Mouse (Mus musculus): ENCODE data around the gene Hist1h2bl. TPM values are rescaled to one million over a fixed set of nuclear protein-coding genes. Genes with fewer than 3 reads are reported as not detected.
"Not testable (repeated sequence)": the region's sequence is repeated elsewhere in the genome, so short reads cannot be mapped to it uniquely, and the experiment has no call there.

Gene Hist1h2bl
- polyA plus RNA-seq (2015; fragmentation: Nextera tagmentation; extraction: Ambion mirVana), result 0.85 and 1.5 TPM in 2 replicates

- peak within 1 kb of the TSS; percentile 61 for H3K4me2 ChIP-seq (replicated peaks; ENCODE audit: low read depth)
Observed at GRCm38 (mm10) chr13:21715864-21716539, at the start of gene Hist1h2bl, which contains the start of gene Hist1h2ai. TSS of gene Hist1h2bl (minus strand) at chr13:21716143. TSS of gene Hist1h2ai (plus strand) at chr13:21716422.

GRCm38 (mm10) chr13:21755707-21756106 is 39.8 kb upstream of the Hist1h2bl start:
- Histone ChIP-seq H3K9me3 (ENCODE audit: control insufficient read depth, low read length) (no peaks in the 10 kb centered on the region), H3K9ac (ENCODE audit: low read length) (no peak overlapping the region), H3K27me3 (ENCODE audit: control insufficient read depth, insufficient read depth, low read length) (no peaks in the 10 kb centered on the region), H3K27ac (replicated peaks) (no peak overlapping the region), H3K4me3 (ENCODE audit: low read depth, low read length) (no peak overlapping the region), H3K4me2 (replicated peaks; ENCODE audit: low read depth) (no peak overlapping the region), H3K36me3 (ENCODE audit: control insufficient read depth, insufficient read depth, low read length) (no peaks in the 10 kb centered on the region), H3K4me1 (replicated peaks; ENCODE audit: control insufficient read depth, insufficient read depth) (no peaks in the 10 kb centered on the region)
- TF ChIP-seq EP300 (optimal IDR thresholded peaks at IDR 0.05) (no peak), CTCF (IDR thresholded peaks at IDR 0.05; ENCODE audit: low read depth) (no peak)
- DNase-seq (ENCODE audit: low spot score) (no peak), ATAC-seq (ENCODE audit: low FRiP score, low TSS enrichment) (no peak)
- WGBS, result 49% methylated on average over 1 of the region's 1 CpGs

More at GRCm38 (mm10) chr13:21715864-21716539, at the start of gene Hist1h2bl, which contains the start of gene Hist1h2ai:
- peak within 1 kb of the TSS; percentile 56 for H3K9ac ChIP-seq (ENCODE audit: low read length)
- H3K4me3 ChIP-seq (ENCODE audit: low read depth, low read length), result peak within 1 kb of the TSS; percentile 38
- DNase-seq (ENCODE audit: low spot score) (peak; percentile 78), ATAC-seq (ENCODE audit: low FRiP score, low TSS enrichment) (peak; percentile 93)
- WGBS, result under 1% methylated on average over 25 of the region's 50 CpGs
- H3K36me3 ChIP-seq (ENCODE audit: control insufficient read depth, insufficient read depth, low read length); H3K4me1 ChIP-seq (replicated peaks; ENCODE audit: control insufficient read depth, insufficient read depth); H3K27me3 ChIP-seq (ENCODE audit: control insufficient read depth, insufficient read depth, low read length); H3K9me3 ChIP-seq (ENCODE audit: control insufficient read depth, low read length): not testable (repeated sequence)
- peak within 1 kb of the TSS; percentile 87 for H3K27ac ChIP-seq (replicated peaks)

- Histone ChIP-seq H3K4me2 (replicated peaks; ENCODE audit: low read depth) (peak overlapping the region; percentile 66), H3K27ac (replicated peaks) (peak overlapping the region; percentile 91), H3K9ac (ENCODE audit: low read length) (peak overlapping the region; percentile 55; the same call in 1 of the 2 replicates), H3K4me3 (ENCODE audit: low read depth, low read length) (peak overlapping the region; percentile 43)
- H3K36me3 ChIP-seq (ENCODE audit: control insufficient read depth, insufficient read depth, low read length); H3K4me1 ChIP-seq (replicated peaks; ENCODE audit: control insufficient read depth, insufficient read depth); H3K9me3 ChIP-seq (ENCODE audit: control insufficient read depth, low read length); H3K27me3 ChIP-seq (ENCODE audit: control insufficient read depth, insufficient read depth, low read length); ATAC-seq (ENCODE audit: low FRiP score, low TSS enrichment): not testable (repeated sequence)
- peak; percentile 42 for DNase-seq (ENCODE audit: low spot score)
- under 1% methylated on average over 18 of the region's 26 CpGs for WGBS
Observed at GRCm38 (mm10) chr13:21754294-21755001, 38.5 kb upstream of the Hist1h2bl start.

GRCm38 (mm10) chr13:21753524-21754285 is 37.8 kb upstream of the Hist1h2bl start, which contains the start of the genes Hist1h2ak and Hist1h2bn:
TSS of gene Hist1h2ak (minus strand) at chr13:21753827.
TSS of gene Hist1h2bn (plus strand) at chr13:21754123.
- not testable (repeated sequence) for H3K4me1 ChIP-seq (replicated peaks; ENCODE audit: control insufficient read depth, insufficient read depth); H3K27me3 ChIP-seq (ENCODE audit: control insufficient read depth, insufficient read depth, low read length); H3K36me3 ChIP-seq (ENCODE audit: control insufficient read depth, insufficient read depth, low read length); H3K9me3 ChIP-seq (ENCODE audit: control insufficient read depth, low read length)
- 0% methylated on average over 37 of the region's 50 CpGs for WGBS
- H3K4me2 ChIP-seq (replicated peaks; ENCODE audit: low read depth), result peak within 1 kb of the TSS; percentile 66
- peak within 1 kb of the TSS; percentile 55 for H3K9ac ChIP-seq (ENCODE audit: low read length)
- H3K27ac ChIP-seq (replicated peaks), result peak within 1 kb of the TSS; percentile 91
- peak; percentile 50 for TF ChIP-seq CTCF (IDR thresholded peaks at IDR 0.05; ENCODE audit: low read depth)
- DNase-seq (ENCODE audit: low spot score) (peak; percentile 65), ATAC-seq (ENCODE audit: low FRiP score, low TSS enrichment) (peak; percentile 97)
- H3K4me3 ChIP-seq (ENCODE audit: low read depth, low read length), result peak within 1 kb of the TSS; percentile 43

- Histone ChIP-seq H3K36me3 (ENCODE audit: control insufficient read depth, insufficient read depth, low read length) (no peaks in the 10 kb centered on the region), H3K4me3 (ENCODE audit: low read depth, low read length) (peak overlapping the region; percentile 43), H3K9me3 (ENCODE audit: control insufficient read depth, low read length) (no peaks in the 10 kb centered on the region), H3K4me1 (replicated peaks; ENCODE audit: control insufficient read depth, insufficient read depth) (no peaks in the 10 kb centered on the region), H3K4me2 (replicated peaks; ENCODE audit: low read depth) (peak overlapping the region; percentile 66), H3K27me3 (ENCODE audit: control insufficient read depth, insufficient read depth, low read length) (no peaks in the 10 kb centered on the region), H3K9ac (ENCODE audit: low read length) (peak overlapping the region; percentile 49), H3K27ac (replicated peaks) (peak overlapping the region; percentile 91)
- TF ChIP-seq CTCF (IDR thresholded peaks at IDR 0.05; ENCODE audit: low read depth) (no peak), EP300 (optimal IDR thresholded peaks at IDR 0.05) (no peak)
- ATAC-seq (ENCODE audit: low FRiP score, low TSS enrichment) (no peak), DNase-seq (ENCODE audit: low spot score) (no peak)
- WGBS, result 1% methylated on average over 10 of the region's 10 CpGs
Observed at GRCm38 (mm10) chr13:21753051-21753523, 37.1 kb upstream of the Hist1h2bl start.
